Mouse (Mus musculus) forebrain, postnatal 0 days (tissue): ENCODE results near the gene Oaf. TPM values are rescaled to one million over a fixed set of nuclear protein-coding genes. Genes with fewer than 3 reads are reported as not detected.

ENCODE experiments used
- ATAC-seq: fragments of 200-750 bp; cut with Nextera tagmentation; 2 replicates; pipeline ENCODE4 v1.8.0; 2017; ENCODE audit warnings: mild to moderate bottlenecking, moderate library complexity
- DNase-seq: peaks from one replicate; pipeline ENCODE4 v3.0.0-alpha.2; 2015
- H3K27ac ChIP-seq: fragments of 300-500 bp; sonication (generic); 2 replicates; pipeline ENCODE4 v1.5.1; 2014; ENCODE audit warnings: low read depth, mild to moderate bottlenecking, antibody characterized with exemption, low read length, moderate library complexity, mixed read lengths
- H3K27me3 ChIP-seq: fragments of 300-500 bp; sonication (generic); 2 replicates; pipeline ENCODE4 v1.6.1; 2014; ENCODE audit warnings: mild to moderate bottlenecking, low read length, mixed read lengths; ENCODE audit not compliant: insufficient read depth
- H3K36me3 ChIP-seq: fragments of 300-500 bp; sonication (generic); 2 replicates; pipeline ENCODE4 v1.6.1; 2014; ENCODE audit warnings: mild to moderate bottlenecking, moderate library complexity; ENCODE audit not compliant: insufficient read depth
- H3K4me1 ChIP-seq: fragments of 300-500 bp; sonication (generic); 2 replicates; pipeline ENCODE4 v1.6.1; 2014; ENCODE audit warnings: antibody characterized with exemption; ENCODE audit not compliant: insufficient read depth
- H3K4me2 ChIP-seq: fragments of 300-500 bp; sonication (generic); 2 replicates; pipeline ENCODE4 v1.6.1; 2014; ENCODE audit warnings: low read depth, mild to moderate bottlenecking, moderate library complexity
- H3K4me3 ChIP-seq: fragments of 300-500 bp; sonication (generic); 2 replicates; pipeline ENCODE4 v1.5.1; 2014; ENCODE audit warnings: low read depth, low read length, mixed read lengths
- H3K9ac ChIP-seq: fragments of 300-500 bp; sonication (generic); 2 replicates; pipeline ENCODE4 v1.6.1; 2014; ENCODE audit warnings: mild to moderate bottlenecking
- H3K9me3 ChIP-seq: fragments of 300-500 bp; sonication (generic); 2 replicates; pipeline ENCODE4 v1.6.1; 2016; ENCODE audit warnings: low read length
- CTCF ChIP-seq: sonication (generic); IDR thresholded peaks from 2 replicates; pipeline ENCODE4 v1.5.1; 2016; ENCODE audit warnings: antibody characterized with exemption, control low read depth, low read depth
- WGBS: fragments of 180-500 bp; shearing (Covaris S2); extraction: QIAGEN DNeasy Blood & Tissue Kit; methylation state at CpG from one replicate; pipeline ENCODE4 v1.1.7; 2014; 5-methylcytosine and 5-hydroxymethylcytosine counted together
- polyA plus RNA-seq: library from polyadenylated mRNA; unstranded; fragments of >200 nt; fragmentation: Nextera tagmentation; extraction: Ambion mirVana; gene quantifications from 2 replicates; pipeline ENCODE4 v1.2.1, GENCODE M21; 2015
- total RNA-seq: library from RNA; depleted of rRNA; stranded (reverse); fragments of >200 nt; gene quantifications from 2 replicates; pipeline ENCODE4 v1.2.3, GENCODE M21; 2014

Oaf gene
- total and polyA plus RNA-seq, 2 experiments from 2014 or later, result 7.9 to 14.3 TPM

GRCm38 (mm10) chr9:43270723-43271252 is 31.1 kb upstream of the Oaf start:
- H3K4me1 ChIP-seq, result no peaks in the 10 kb centered on the region
- DNase-seq, result peak; percentile 22
- H3K4me2 ChIP-seq, result peak overlapping the region; percentile 23; the same call in 1 of the 2 replicates
- no peak overlapping the region for H3K27ac ChIP-seq
- peak; percentile 45 for ATAC-seq
- WGBS, result 2% methylated on average over 17 of the region's 17 CpGs
- H3K36me3 ChIP-seq, result no peaks in the 10 kb centered on the region
- H3K9ac ChIP-seq, result no peak overlapping the region
- TF ChIP-seq CTCF, result no peak
- H3K9me3 ChIP-seq, result no peaks in the 10 kb centered on the region
- peaks cover 14% of the 10 kb centered on the region for H3K27me3 ChIP-seq
- H3K4me3 ChIP-seq, result no peak overlapping the region

- 10% methylated on average over 8 of the region's 8 CpGs for WGBS
- DNase-seq, result peak; percentile 52
Observed at GRCm38 (mm10) chr9:43269166-43269565, 29.5 kb upstream of the Oaf start.

GRCm38 (mm10) chr9:43267357-43267756 is 27.6 kb upstream of the Oaf start:
- peaks cover 14% of the 10 kb centered on the region for H3K27me3 ChIP-seq
- no peaks in the 10 kb centered on the region for H3K4me1 ChIP-seq
- ATAC-seq (no peak), DNase-seq (no peak)
- no peak overlapping the region for H3K27ac ChIP-seq
- 82% methylated on average over 8 of the region's 8 CpGs for WGBS
- TF ChIP-seq CTCF, result 0 out of 2 replicates have a peak, but pooled peaks have one; percentile 7
- H3K9ac ChIP-seq, result no peak overlapping the region
- no peaks in the 10 kb centered on the region for H3K36me3 ChIP-seq
- no peaks in the 10 kb centered on the region for H3K9me3 ChIP-seq
- no peak overlapping the region for H3K4me3 ChIP-seq
- H3K4me2 ChIP-seq, result no peak overlapping the region

More at GRCm38 (mm10) chr9:43269166-43269565, 29.5 kb upstream of the Oaf start:
- TF ChIP-seq CTCF, result no peak
- Histone ChIP-seq H3K4me3 (no peak overlapping the region), H3K27me3 (peaks cover 14% of the 10 kb centered on the region), H3K4me2 (no peak overlapping the region), H3K4me1 (no peaks in the 10 kb centered on the region), H3K9ac (no peak overlapping the region), H3K9me3 (no peaks in the 10 kb centered on the region), H3K27ac (no peak overlapping the region), H3K36me3 (no peaks in the 10 kb centered on the region)
- peak; percentile 40 for ATAC-seq

- no peak overlapping the region for H3K4me3 ChIP-seq
- ATAC-seq (no peak), DNase-seq (no peak)
- no peaks in the 10 kb centered on the region for H3K4me1 ChIP-seq
- WGBS, result 24% methylated on average over 9 of the region's 9 CpGs
- no peaks in the 10 kb centered on the region for H3K36me3 ChIP-seq
- H3K27me3 ChIP-seq, result no peaks in the 10 kb centered on the region
- no peak for TF ChIP-seq CTCF
- H3K9ac ChIP-seq, result no peak overlapping the region
- no peaks in the 10 kb centered on the region for H3K9me3 ChIP-seq
- H3K27ac ChIP-seq, result no peak overlapping the region
- no peak overlapping the region for H3K4me2 ChIP-seq
Observed at GRCm38 (mm10) chr9:43265194-43265593, 25.5 kb upstream of the Oaf start.

GRCm38 (mm10) chr9:43263946-43264451 is 24.3 kb upstream of the Oaf start:
- Histone ChIP-seq H3K27ac (no peak overlapping the region), H3K9ac (no peak overlapping the region), H3K4me3 (no peak overlapping the region), H3K27me3 (no peaks in the 10 kb centered on the region), H3K36me3 (no peaks in the 10 kb centered on the region), H3K9me3 (no peaks in the 10 kb centered on the region), H3K4me2 (no peak overlapping the region), H3K4me1 (no peaks in the 10 kb centered on the region)
- ATAC-seq (no peak), DNase-seq (no peak)
- 28% methylated on average over 11 of the region's 11 CpGs for WGBS
- TF ChIP-seq CTCF, result no peak

GRCm38 (mm10) chr9:43262811-43263550 is 23.3 kb upstream of the Oaf start:
- H3K9ac ChIP-seq, result no peak overlapping the region
- H3K4me2 ChIP-seq, result no peak overlapping the region
- ATAC-seq (no peak), DNase-seq (peak; percentile 33)
- H3K27me3 ChIP-seq, result no peaks in the 10 kb centered on the region
- H3K4me3 ChIP-seq, result no peak overlapping the region
- no peak overlapping the region for H3K27ac ChIP-seq
- H3K4me1 ChIP-seq, result no peaks in the 10 kb centered on the region
- WGBS, result 46% methylated on average over 9 of the region's 9 CpGs
- TF ChIP-seq CTCF, result no peak
- no peaks in the 10 kb centered on the region for H3K36me3 ChIP-seq
- no peaks in the 10 kb centered on the region for H3K9me3 ChIP-seq

GRCm38 (mm10) chr9:43262390-43262789 is 22.7 kb upstream of the Oaf start:
- H3K27me3 ChIP-seq, result no peaks in the 10 kb centered on the region
- no peaks in the 10 kb centered on the region for H3K36me3 ChIP-seq
- no peak overlapping the region for H3K4me3 ChIP-seq
- 86% methylated on average over 4 of the region's 4 CpGs for WGBS
- no peak overlapping the region for H3K27ac ChIP-seq
- no peak for TF ChIP-seq CTCF
- no peaks in the 10 kb centered on the region for H3K9me3 ChIP-seq
- ATAC-seq (no peak), DNase-seq (no peak)
- no peak overlapping the region for H3K4me2 ChIP-seq
- no peaks in the 10 kb centered on the region for H3K4me1 ChIP-seq
- H3K9ac ChIP-seq, result no peak overlapping the region
